Mouse (Mus musculus) bone marrow macrophage, adult 2 months (primary cell): ENCODE results near the gene Rhof.

Experiments
- CTCF ChIP-seq: IDR thresholded peaks from 2 replicates; pipeline ENCODE4 v1.5.1; 2012; ENCODE audit warnings: low read depth, mild to moderate bottlenecking, low read length, moderate library complexity
- POLR2A ChIP-seq: IDR thresholded peaks from 2 replicates; pipeline ENCODE4 v1.6.1; 2012; ENCODE audit warnings: mild to moderate bottlenecking, low read depth, low read length, borderline replicate concordance

GRCm38 (mm10) chr5:123142161-123143157, 10.0 kb upstream of the Rhof start, which contains the start of gene Setd1b:
- no peak for TF ChIP-seq CTCF
- TF ChIP-seq POLR2A: no peak
